Mouse (Mus musculus): ENCODE results near the gene Gpatch2l. TPM values are rescaled to one million over a fixed set of nuclear protein-coding genes. Genes with fewer than 3 reads are reported as not detected.

The Gpatch2l gene
- total and polyA plus RNA-seq, 3 experiments: 5.5 to 8.5 (median 8.0) TPM

GRCm38 (mm10) chr12:86320629-86321028, 79.0 kb downstream of the Gpatch2l start:
- in situ Hi-C loops (cut with MboI; ENCODE audit: low pct_ligation_motif_present, low pct_unique_long_range_greater_than_20kb, low sequenced_read_pairs): no loop called here
- dilution Hi-C loops (cut with MboI; ENCODE audit: extremely low pct_ligation_motif_present, extremely low pct_unique_long_range_greater_than_20kb, low sequenced_read_pairs): no loop called here
- TF ChIP-seq NRF1 (IDR thresholded peaks at IDR 0.05; ENCODE audit: low read depth, low read length): no peak
- no peak for TF ChIP-seq RCOR1 (conservative IDR thresholded peaks at IDR 0.05; ENCODE audit: low read depth, low read length)
- no peak for TF ChIP-seq ZKSCAN1 (IDR thresholded peaks at IDR 0.05; ENCODE audit: borderline replicate concordance, low read depth, low read length)
- no peak for TF ChIP-seq RAD21 (IDR thresholded peaks at IDR 0.05; ENCODE audit: low read depth, low read length)
- no peak for TF ChIP-seq ZNF384 (IDR thresholded peaks at IDR 0.05; ENCODE audit: low read depth, low read length)
- no peak for TF ChIP-seq UBTF (IDR thresholded peaks at IDR 0.05; ENCODE audit: low read depth, low read length)
- TF ChIP-seq PAX5 (IDR thresholded peaks at IDR 0.05; ENCODE audit: low read length): no peak
- no peak for TF ChIP-seq JUND (conservative IDR thresholded peaks at IDR 0.05; ENCODE audit: low read depth, low read length)
- no peak for TF ChIP-seq IRF4 (IDR thresholded peaks at IDR 0.05; ENCODE audit: low read depth, low read length)
- TF ChIP-seq MXI1 (IDR thresholded peaks at IDR 0.05; ENCODE audit: low read depth, low read length): no peak
- TF ChIP-seq TBP (conservative IDR thresholded peaks at IDR 0.05; ENCODE audit: low read depth, low read length): no peak
- no peak for TF ChIP-seq USF2 (conservative IDR thresholded peaks at IDR 0.05; ENCODE audit: low read depth, low read length)

GRCm38 (mm10) chr12:86324297-86324696, 82.6 kb downstream of the Gpatch2l start:
- H3K9me3 ChIP-seq (replicated peaks; ENCODE audit: low read length): no peaks in the 10 kb centered on the region
- H3K9ac ChIP-seq (ENCODE audit: insufficient read depth, low read depth): no peak overlapping the region
- H3K27me3 ChIP-seq (replicated peaks): peaks cover 62% of the 10 kb centered on the region
- no peaks in the 10 kb centered on the region for H3K36me3 ChIP-seq (replicated peaks in 1 of 2; ENCODE audit: control insufficient read depth in 1 of 2, insufficient read depth in 1 of 2, low read length in 1 of 2)
- dilution Hi-C loops (cut with MboI; ENCODE audit: extremely low pct_ligation_motif_present, extremely low pct_unique_long_range_greater_than_20kb, low sequenced_read_pairs): no loop called here
- peaks cover 0 to 9% of the 10 kb centered on the region in 2 experiments; a peak in 2 of 4 replicates for H3K4me1 ChIP-seq (ENCODE audit: control insufficient read depth in 1 of 2, insufficient read depth in 2 of 2)
- DNase-seq (ENCODE audit: extremely low read depth): no peak
- H3K4me3 ChIP-seq (replicated peaks in 1 of 3; ENCODE audit: low read depth in 2 of 3, low read length in 2 of 3, poor library complexity in 1 of 3): no peak overlapping the region
- in situ Hi-C loops (cut with MboI; ENCODE audit: low pct_ligation_motif_present, low pct_unique_long_range_greater_than_20kb, low sequenced_read_pairs): no loop called here
- TF ChIP-seq ELF1 (IDR thresholded peaks at IDR 0.05; ENCODE audit: low read depth, low read length) (no peak), MAZ (IDR thresholded peaks at IDR 0.05; ENCODE audit: low read depth, low read length) (no peak), JUND (conservative IDR thresholded peaks at IDR 0.05; ENCODE audit: low read depth, low read length) (no peak), RCOR1 (conservative IDR thresholded peaks at IDR 0.05; ENCODE audit: low read depth, low read length) (no peak), RAD21 (IDR thresholded peaks at IDR 0.05; ENCODE audit: low read depth, low read length) (no peak), SMC3 (IDR thresholded peaks at IDR 0.05; ENCODE audit: low read depth, low read length) (no peak), MAX (IDR thresholded peaks at IDR 0.05; ENCODE audit: low read length) (no peak), ZMIZ1 (IDR thresholded peaks at IDR 0.05; ENCODE audit: low read depth, low read length) (no peak), TBP (conservative IDR thresholded peaks at IDR 0.05; ENCODE audit: low read depth, low read length) (no peak), ETS1 (conservative IDR thresholded peaks at IDR 0.05; ENCODE audit: low read depth, low read length) (no peak), PAX5 (IDR thresholded peaks at IDR 0.05; ENCODE audit: low read length) (no peak), SIN3A (IDR thresholded peaks at IDR 0.05; ENCODE audit: low read length) (no peak), UBTF (IDR thresholded peaks at IDR 0.05; ENCODE audit: low read depth, low read length) (no peak), BHLHE40 (IDR thresholded peaks at IDR 0.05; ENCODE audit: low read depth, low read length) (no peak)
- no peak overlapping the region for H3K4me2 ChIP-seq (ENCODE audit: insufficient read depth, low read depth, poor library complexity, severe bottlenecking)
- H3K27ac ChIP-seq (ENCODE audit: insufficient read depth, low read depth): no peak overlapping the region
- no peaks in the 10 kb centered on the region for H3K79me2 ChIP-seq (replicated peaks; ENCODE audit: control insufficient read depth, extremely low read depth, insufficient read depth, poor library complexity, severe bottlenecking)

More at GRCm38 (mm10) chr12:86320629-86321028, 79.0 kb downstream of the Gpatch2l start:
- Histone ChIP-seq H3K27me3 (replicated peaks) (peaks cover 57% of the 10 kb centered on the region), H3K4me2 (ENCODE audit: insufficient read depth, low read depth, poor library complexity, severe bottlenecking) (no peak overlapping the region), H3K79me2 (replicated peaks; ENCODE audit: control insufficient read depth, extremely low read depth, insufficient read depth, poor library complexity, severe bottlenecking) (no peaks in the 10 kb centered on the region), H3K4me1 (ENCODE audit: control insufficient read depth in 1 of 2, insufficient read depth in 2 of 2) (0 out of 4 replicates have a peak, but pooled peaks cover 0 to 2% of the 10 kb centered on the region in 2 experiments), H3K9me3 (replicated peaks; ENCODE audit: low read length) (no peaks in the 10 kb centered on the region), H3K9ac (ENCODE audit: insufficient read depth, low read depth) (no peak overlapping the region), H3K27ac (ENCODE audit: insufficient read depth, low read depth) (no peak overlapping the region), H3K36me3 (replicated peaks in 1 of 2; ENCODE audit: control insufficient read depth in 1 of 2, insufficient read depth in 1 of 2, low read length in 1 of 2) (no peaks in the 10 kb centered on the region), H3K4me3 (replicated peaks in 1 of 3; ENCODE audit: low read depth in 2 of 3, low read length in 2 of 3, poor library complexity in 1 of 3) (no peak overlapping the region)
- no peak for DNase-seq (ENCODE audit: extremely low read depth)
